Comparison of ENCODE assay signal across 10 mouse cellular contexts in the genomic region with DNA sequence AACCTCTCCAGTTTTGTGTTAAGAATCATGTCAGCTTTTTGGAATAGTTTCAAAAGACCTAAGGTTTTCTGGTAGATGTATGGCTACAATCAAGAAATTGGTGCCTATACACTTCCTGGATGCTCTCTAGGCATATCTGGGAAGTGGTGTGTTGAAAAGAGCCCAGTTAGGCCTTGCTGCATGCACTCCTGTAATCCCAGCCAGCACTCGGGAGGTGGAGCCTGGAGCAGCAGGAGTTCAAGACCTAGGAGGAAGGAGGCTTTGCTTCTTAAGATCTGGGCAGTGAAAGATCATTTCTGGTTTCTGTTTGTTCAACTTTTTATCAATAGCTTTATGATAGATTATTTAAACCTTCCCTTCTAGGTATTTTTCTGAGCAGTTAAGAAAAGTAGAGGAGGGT. TPM values are rescaled to one million over a fixed set of nuclear protein-coding genes. Genes with fewer than 3 reads are reported as not detected.
DNase-seq lines count a peak whose midpoint lies in the region; ATAC-seq and TF ChIP-seq lines count a peak whose summit lies in the region.
"Had no signal": no experiment of that assay in that cellular context is flagged by ENCODE, and none has a peak within 500 bp of the region (broad histone marks: within the 10 kb centered on the region; RNA-seq: fewer than 3 reads in every experiment).

No protein-coding gene starts in this region.

- H3K9ac ChIP-seq in heart, postnatal 0 days (replicated peaks; ENCODE audit: low read depth, low read length) = no peak overlapping the region
- H3K9ac ChIP-seq in hindbrain, embryonic 15.5 days = 0 out of 2 replicates have a peak overlapping the region, but pooled peaks have one; percentile 6
- peak overlapping the region; percentile 90; the same call in 1 of the 2 replicates for H3K9ac ChIP-seq in midbrain, embryonic 13.5 days (replicated peaks)

- no peak for DNase-seq in heart, postnatal 0 days (ENCODE audit: low spot score)
- no peak for DNase-seq in heart, postnatal 14 days
- DNase-seq in adipocyte (ENCODE audit: low spot score) = peak; percentile 57
- no peak for DNase-seq in right cerebral cortex, postnatal 36 days (ENCODE audit: low spot score in 2 of 2)
- no peak for DNase-seq in retina, postnatal 1 day
- no peak for DNase-seq in thymus, postnatal 10 days (ENCODE audit: low spot score in 2 of 2)
- DNase-seq: cerebellum, adult 9-11 months; kidney, adult 11 months had no signal

- no peak for ATAC-seq in heart, postnatal 0 days (ENCODE audit: insufficient read depth, low read depth)
- ATAC-seq in hindbrain, embryonic 15.5 days (ENCODE audit: low FRiP score, low read depth) = no peak
- ATAC-seq in midbrain, embryonic 13.5 days = no peak

- intact Hi-C loops in heart, postnatal 14 days (cut with DNase I) = no loop called here

- peaks cover 16% of the 10 kb centered on the region for H3K4me1 ChIP-seq in heart, postnatal 0 days (ENCODE audit: control insufficient read depth, insufficient read depth)
- H3K4me1 ChIP-seq in hindbrain, embryonic 15.5 days (replicated peaks) = peaks cover 43% of the 10 kb centered on the region
- peaks cover 48% of the 10 kb centered on the region for H3K4me1 ChIP-seq in midbrain, embryonic 13.5 days (replicated peaks)

- TF ChIP-seq EP300 in heart, postnatal 0 days (IDR thresholded peaks at IDR 0.05; ENCODE audit: low read depth) = no peak

- H3K27me3 ChIP-seq in heart, postnatal 0 days (ENCODE audit: control insufficient read depth, insufficient read depth, low read length) = no peaks in the 10 kb centered on the region
- no peaks in the 10 kb centered on the region for H3K27me3 ChIP-seq in hindbrain, embryonic 15.5 days
- no peaks in the 10 kb centered on the region for H3K27me3 ChIP-seq in midbrain, embryonic 13.5 days

- WGBS in heart, postnatal 0 days = 4% methylated on average over 1 of the region's 1 CpGs
- WGBS in hindbrain, embryonic 15.5 days = 15% methylated on average over 1 of the region's 1 CpGs
- 3% methylated on average over 1 of the region's 1 CpGs for WGBS in midbrain, embryonic 13.5 days

- H3K27ac ChIP-seq in heart, postnatal 0 days (ENCODE audit: low read depth) = no peak overlapping the region
- no peak overlapping the region for H3K27ac ChIP-seq in hindbrain, embryonic 15.5 days (replicated peaks)
- H3K27ac ChIP-seq in midbrain, embryonic 13.5 days = no peak overlapping the region

- H3K4me2 ChIP-seq in heart, postnatal 0 days (ENCODE audit: low read depth, low read length) = peak overlapping the region; percentile 89
- peak overlapping the region; percentile 81 for H3K4me2 ChIP-seq in hindbrain, embryonic 15.5 days
- H3K4me2 ChIP-seq in midbrain, embryonic 13.5 days (replicated peaks) = peak overlapping the region; percentile 74

- no peaks in the 10 kb centered on the region for H3K36me3 ChIP-seq in heart, postnatal 0 days (replicated peaks; ENCODE audit: control insufficient read depth, insufficient read depth, low read length)
- H3K36me3 ChIP-seq in hindbrain, embryonic 15.5 days = 0 out of 2 replicates have a peak, but pooled peaks cover 4% of the 10 kb centered on the region
- peaks cover 10% of the 10 kb centered on the region for H3K36me3 ChIP-seq in midbrain, embryonic 13.5 days

- no peak overlapping the region for H3K4me3 ChIP-seq in heart, postnatal 0 days (ENCODE audit: low read depth, low read length)
- peak overlapping the region; percentile 93; the same call in 1 of the 2 replicates for H3K4me3 ChIP-seq in hindbrain, embryonic 15.5 days
- peak overlapping the region; percentile 75 for H3K4me3 ChIP-seq in midbrain, embryonic 13.5 days (replicated peaks)

- TF ChIP-seq CTCF in heart, postnatal 0 days (IDR thresholded peaks at IDR 0.05; ENCODE audit: low read depth) = no peak

- H3K9me3 ChIP-seq in heart, postnatal 0 days (replicated peaks; ENCODE audit: control insufficient read depth, low read length) = no peaks in the 10 kb centered on the region
- no peaks in the 10 kb centered on the region for H3K9me3 ChIP-seq in hindbrain, embryonic 15.5 days
- H3K9me3 ChIP-seq in midbrain, embryonic 13.5 days = no peaks in the 10 kb centered on the region

RNA-seq across cellular contexts. Expression of a gene that starts 1.8 kb away (rescaled TPM):
- total RNA-seq in heart, postnatal 0 days (2014; rRNA removed; ENCODE audit: low replicate concordance) = 9.9 and 24.9 TPM in 2 replicates
- 35.6 and 42.0 TPM in 2 replicates for polyA plus RNA-seq in heart, postnatal 0 days (2015; fragmentation: Nextera tagmentation; extraction: Ambion mirVana)
- total RNA-seq in heart, postnatal 14 days (2021) = 10 to 100 TPM; 36.4 to 46.8 TPM
- 66.0 and 78.0 TPM in 2 replicates for polyA plus RNA-seq in hindbrain, embryonic 15.5 days (2015; fragmentation: Nextera tagmentation; extraction: Ambion mirVana)
- 130 and 137 TPM in 2 replicates for polyA plus RNA-seq in midbrain, embryonic 13.5 days (2015; fragmentation: Nextera tagmentation; extraction: Ambion mirVana)

RNA-seq across cellular contexts. Expression of a gene that starts 13.3 kb away (rescaled TPM):
- 14.4 and 14.8 TPM in 2 replicates for total RNA-seq in heart, postnatal 0 days (2014; rRNA removed; ENCODE audit: low replicate concordance)
- polyA plus RNA-seq in heart, postnatal 0 days (2015; fragmentation: Nextera tagmentation; extraction: Ambion mirVana) = 9.0 and 10.2 TPM in 2 replicates
- total RNA-seq in heart, postnatal 14 days (2021) = 10 to 100 TPM; 12.4 to 13.7 TPM
- polyA plus RNA-seq in hindbrain, embryonic 15.5 days (2015; fragmentation: Nextera tagmentation; extraction: Ambion mirVana) = 55.6 and 64.2 TPM in 2 replicates
- polyA plus RNA-seq in midbrain, embryonic 13.5 days (2015; fragmentation: Nextera tagmentation; extraction: Ambion mirVana) = 45.6 and 47.4 TPM in 2 replicates

RNA-seq across cellular contexts. Expression of a gene that starts 39.1 kb away (rescaled TPM):
- total RNA-seq in heart, postnatal 0 days (2014; rRNA removed; ENCODE audit: low replicate concordance) = 98.8 and 99.1 TPM in 2 replicates
- 81.2 and 83.5 TPM in 2 replicates for polyA plus RNA-seq in heart, postnatal 0 days (2015; fragmentation: Nextera tagmentation; extraction: Ambion mirVana)
- total RNA-seq in heart, postnatal 14 days (2021) = 100 to 1,000 TPM; 346 to 358 TPM
- 74.3 and 80.5 TPM in 2 replicates for polyA plus RNA-seq in hindbrain, embryonic 15.5 days (2015; fragmentation: Nextera tagmentation; extraction: Ambion mirVana)
- 67.8 and 69.0 TPM in 2 replicates for polyA plus RNA-seq in midbrain, embryonic 13.5 days (2015; fragmentation: Nextera tagmentation; extraction: Ambion mirVana)

RNA-seq across cellular contexts. Expression of a gene that starts 59.0 kb away (rescaled TPM):
- 45.8 and 54.7 TPM in 2 replicates for total RNA-seq in heart, postnatal 0 days (2014; rRNA removed; ENCODE audit: low replicate concordance)
- 119 and 123 TPM in 2 replicates for polyA plus RNA-seq in heart, postnatal 0 days (2015; fragmentation: Nextera tagmentation; extraction: Ambion mirVana)
- 10 to 100 TPM; 34.6 to 35.8 TPM for total RNA-seq in heart, postnatal 14 days (2021)
- polyA plus RNA-seq in hindbrain, embryonic 15.5 days (2015; fragmentation: Nextera tagmentation; extraction: Ambion mirVana) = 21.9 and 25.9 TPM in 2 replicates
- 14.8 and 19.7 TPM in 2 replicates for polyA plus RNA-seq in midbrain, embryonic 13.5 days (2015; fragmentation: Nextera tagmentation; extraction: Ambion mirVana)
